Mouse (Mus musculus) spleen, adult 2 months (tissue): ENCODE data around the gene Bola1. TPM values are rescaled to one million over a fixed set of nuclear protein-coding genes. Genes with fewer than 3 reads are reported as not detected.

ENCODE experiments used
- DNase-seq, 2 experiments: peaks; one replicate each; pipeline versions ENCODE4 v3.0.0 to v3.0.0-alpha.2; 2012 to 2021; ENCODE audit warnings: low spot score in 2 of 2, low read depth in 1 of 2
- H3K27ac ChIP-seq: fragments of 200-500 bp; 2 replicates; pipeline ENCODE4 v1.5.1; 2012; ENCODE audit warnings: low read length, inconsistent platforms; ENCODE audit not compliant: insufficient read depth
- H3K27me3 ChIP-seq: fragments of 200-500 bp; 2 replicates; pipeline ENCODE4 v1.6.1; 2012; ENCODE audit warnings: mild to moderate bottlenecking, moderate library complexity, low read length, inconsistent platforms; ENCODE audit not compliant: control insufficient read depth, insufficient read depth
- H3K36me3 ChIP-seq: fragments of 200-500 bp; 2 replicates; pipeline ENCODE4 v1.6.1; 2012; ENCODE audit warnings: mild to moderate bottlenecking, low read length, inconsistent platforms; ENCODE audit not compliant: control insufficient read depth, insufficient read depth
- H3K4me1 ChIP-seq: fragments of 200-500 bp; 2 replicates; pipeline ENCODE4 v1.6.1; 2011; ENCODE audit warnings: inconsistent platforms; ENCODE audit not compliant: control insufficient read depth, insufficient read depth, insufficient read length
- H3K4me3 ChIP-seq: fragments of 200-500 bp; 2 replicates; pipeline ENCODE4 v1.5.1; 2011; ENCODE audit warnings: mild to moderate bottlenecking, inconsistent platforms; ENCODE audit not compliant: insufficient read depth, insufficient read length; ENCODE audit errors: extremely low read depth
- CTCF ChIP-seq: fragments of 200-500 bp; IDR thresholded peaks from 2 replicates; pipeline ENCODE4 v1.5.1; 2011; ENCODE audit warnings: mild to moderate bottlenecking, inconsistent platforms; ENCODE audit not compliant: insufficient read depth, insufficient read length, insufficient replicate concordance; ENCODE audit errors: extremely low read depth
- POLR2A ChIP-seq: fragments of 200-500 bp; IDR thresholded peaks from 2 replicates; pipeline ENCODE4 v1.6.1; 2011; ENCODE audit warnings: low read depth, low read length, inconsistent platforms
- WGBS: fragments of 180-500 bp; shearing (Covaris S2); methylation state at CpG from one replicate; pipeline ENCODE4 v1.1.7; 2018; 5-methylcytosine and 5-hydroxymethylcytosine counted together
- polyA plus RNA-seq: library from polyadenylated mRNA; depleted of rRNA; stranded (reverse); fragments of >200 nt; gene quantifications from 2 replicates; pipeline ENCODE4 v1.2.3, GENCODE M21; 2012; rRNA removed

Bola1 gene
- polyA plus RNA-seq, 1 experiment = 24.6 TPM

GRCm38 (mm10) chr3:96152611-96153010, 66.9 kb downstream of the Bola1 start:
- no peaks in the 10 kb centered on the region for H3K27me3 ChIP-seq
- WGBS = 95% methylated on average over 5 of the region's 5 CpGs
- peaks cover 35% of the 10 kb centered on the region for H3K36me3 ChIP-seq
- no peak overlapping the region for H3K4me3 ChIP-seq
- no peak for DNase-seq
- no peak overlapping the region for H3K27ac ChIP-seq
- peaks cover 3% of the 10 kb centered on the region; the same call in 1 of the 2 replicates for H3K4me1 ChIP-seq
- TF ChIP-seq POLR2A = no peak
- TF ChIP-seq CTCF = no peak

GRCm38 (mm10) chr3:96151836-96152235, 67.7 kb downstream of the Bola1 start:
- no peak for TF ChIP-seq CTCF
- no peak for TF ChIP-seq POLR2A
- 50% methylated on average over 7 of the region's 7 CpGs for WGBS
- Histone ChIP-seq H3K27me3 (no peaks in the 10 kb centered on the region), H3K27ac (no peak overlapping the region), H3K4me3 (no peak overlapping the region), H3K36me3 (peaks cover 36% of the 10 kb centered on the region), H3K4me1 (peaks cover 3% of the 10 kb centered on the region; the same call in 1 of the 2 replicates)
- no peak for DNase-seq

- Histone ChIP-seq H3K4me1 (peaks cover 3% of the 10 kb centered on the region; the same call in 1 of the 2 replicates), H3K36me3 (peaks cover 19% of the 10 kb centered on the region), H3K27ac (no peak overlapping the region), H3K4me3 (no peak overlapping the region), H3K27me3 (no peaks in the 10 kb centered on the region)
- WGBS = 6% methylated on average over 5 of the region's 5 CpGs
- DNase-seq = peak; percentile 52 to 55
- TF ChIP-seq CTCF (no peak), POLR2A (no peak)
Measured at GRCm38 (mm10) chr3:96147950-96148349, 71.6 kb downstream of the Bola1 start.

Other genes with a start within 250 kb of the Bola1 start
- gene Plekho1, start 223.7 kb downstream of the Bola1 start, polyA plus RNA-seq = 60.1 and 91.7 TPM in 2 replicates
- 2.0 and 2.5 TPM in 2 replicates for gene Vps45, start 161.2 kb downstream of the Bola1 start, polyA plus RNA-seq
- 11.1 and 19.8 TPM in 2 replicates for gene Otud7b, start 115.2 kb downstream of the Bola1 start, polyA plus RNA-seq
- 2.1 and 2.7 TPM in 2 replicates for gene Mtmr11, start 57.7 kb downstream of the Bola1 start, polyA plus RNA-seq
- gene Sf3b4, start 47.4 kb downstream of the Bola1 start, polyA plus RNA-seq = 62.2 and 91.8 TPM in 2 replicates
- gene Sv2a, start 38.6 kb downstream of the Bola1 start, polyA plus RNA-seq = 2.0 and 3.5 TPM in 2 replicates
- gene Hist2h2ab, start 156 bp upstream of the Bola1 start, polyA plus RNA-seq = 3.0 and 5.2 TPM in 2 replicates
- gene Hist2h2ac, start 1.2 kb upstream of the Bola1 start, polyA plus RNA-seq = 31.1 and 44.3 TPM in 2 replicates
- gene Hist2h2be, start 1.4 kb upstream of the Bola1 start, polyA plus RNA-seq = 3.3 and 4.2 TPM in 2 replicates
- 66.4 and 158 TPM in 2 replicates for gene Hist2h3c2, start 19.4 kb upstream of the Bola1 start, polyA plus RNA-seq
- 169 and 177 TPM in 2 replicates for gene Hist2h2aa2, start 20.6 kb upstream of the Bola1 start, polyA plus RNA-seq
- 95.6 and 174 TPM in 2 replicates for gene Hist2h2aa1, start 25.8 kb upstream of the Bola1 start, polyA plus RNA-seq
- not detected in 2 replicates for gene Hist2h3c1, start 27.0 kb upstream of the Bola1 start, polyA plus RNA-seq
- gene Hist2h4, start 43.6 kb upstream of the Bola1 start, polyA plus RNA-seq = 9.3 and 15.4 TPM in 2 replicates
- 102 and 177 TPM in 2 replicates for gene Hist2h3b, start 48.9 kb upstream of the Bola1 start, polyA plus RNA-seq
- gene Hist2h2bb, start 50.0 kb upstream of the Bola1 start, polyA plus RNA-seq = 14.7 and 15.9 TPM in 2 replicates
- 5.2 and 6.0 TPM in 2 replicates for gene Fcgr1, start 74.3 kb upstream of the Bola1 start, polyA plus RNA-seq
- gene BC107364, start 232.6 kb upstream of the Bola1 start, polyA plus RNA-seq = not detected in 2 replicates